Comparison of ENCODE assay signal across 11 mouse cellular contexts in the genomic region with DNA sequence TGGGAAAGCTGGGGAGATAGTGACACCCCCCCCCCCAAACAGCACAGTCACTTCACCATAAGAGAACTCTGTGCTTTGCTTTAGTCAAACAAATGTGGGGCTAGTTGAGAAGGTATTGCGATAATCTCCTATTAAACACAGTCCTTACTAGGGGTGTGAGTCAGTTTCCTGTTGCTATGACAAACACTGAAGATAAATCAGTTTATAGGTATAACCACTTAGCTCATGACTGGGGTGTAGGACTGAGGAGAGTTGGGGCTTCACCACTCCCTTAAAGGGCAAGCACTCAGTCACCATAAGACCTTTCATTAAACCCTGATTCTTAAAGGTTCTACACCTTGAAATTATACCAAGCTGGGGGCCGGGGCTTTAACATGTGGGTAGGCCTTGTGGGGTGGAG. TPM values are rescaled to one million over a fixed set of nuclear protein-coding genes. Genes with fewer than 3 reads are reported as not detected.
"Had no signal": no experiment of that assay in that cellular context is flagged by ENCODE, and none has a peak within 500 bp of the region (broad histone marks: within the 10 kb centered on the region; RNA-seq: fewer than 3 reads in every experiment).

No protein-coding gene starts in this region.

- H3K4me1 ChIP-seq: midbrain, embryonic 12.5 days; neural tube, embryonic 12.5 days had no signal

- H3K9me3 ChIP-seq: midbrain, embryonic 10.5 days; midbrain, embryonic 12.5 days; neural tube, embryonic 12.5 days had no signal

- H3K9ac ChIP-seq: lung, embryonic 14.5 days; midbrain, embryonic 12.5 days; neural tube, embryonic 12.5 days had no signal

- H3K4me2 ChIP-seq: lung, embryonic 14.5 days; midbrain, embryonic 12.5 days; neural tube, embryonic 12.5 days had no signal

- H3K4me3 ChIP-seq: midbrain, embryonic 10.5 days; midbrain, embryonic 12.5 days; neural tube, embryonic 12.5 days had no signal

- H3K36me3 ChIP-seq: midbrain, embryonic 10.5 days; midbrain, embryonic 12.5 days; neural tube, embryonic 12.5 days had no signal

- H3K27me3 ChIP-seq: midbrain, embryonic 12.5 days; neural tube, embryonic 12.5 days had no signal

- DNase-seq: lung, adult 18-20 months; lung, postnatal 4 days; right cerebral cortex, postnatal 14 days; spleen, adult 18-20 months; thymus, postnatal 14 days; thymus, postnatal 36 days had no signal

- H3K27ac ChIP-seq: midbrain, embryonic 10.5 days; midbrain, embryonic 12.5 days; neural tube, embryonic 12.5 days had no signal

RNA-seq across cellular contexts. Expression of gene Rnf182, which starts 13.1 kb away (rescaled TPM):
- polyA plus RNA-seq: liver, embryonic 16.5 days had no signal
